Mouse (Mus musculus): ENCODE data around the gene Trpc5. TPM values are rescaled to one million over a fixed set of nuclear protein-coding genes. Genes with fewer than 3 reads are reported as not detected.

Trpc5 gene
- total and polyA plus RNA-seq, 3 experiments, result 0.03 TPM; not detected in 2

- H3K9me3 ChIP-seq (replicated peaks; ENCODE audit: insufficient read depth, low read length), result no peaks in the 10 kb centered on the region
- DNase-seq (ENCODE audit: low read depth, low spot score), result no peak
- no peak overlapping the region for H3K9ac ChIP-seq (ENCODE audit: control insufficient read depth, low read depth, low read length, poor library complexity, severe bottlenecking)
- H3K27me3 ChIP-seq (ENCODE audit: control insufficient read depth in 1 of 2, insufficient read depth in 2 of 2, low read length in 2 of 2), result no peaks in the 10 kb centered on the region; a peak in 1 of 4 replicates
- no peak overlapping the region for H3K27ac ChIP-seq (ENCODE audit: control insufficient read depth, low read depth, low read length)
- H3K4me1 ChIP-seq (ENCODE audit: control insufficient read depth in 1 of 2, insufficient read depth in 2 of 2, low read length in 2 of 2), result no peaks in the 10 kb centered on the region
- no peaks in the 10 kb centered on the region for H3K36me3 ChIP-seq (ENCODE audit: control insufficient read depth in 1 of 2, insufficient read depth in 2 of 2, low read length in 2 of 2)
- no peak for TF ChIP-seq SMC3 (IDR thresholded peaks at IDR 0.05; ENCODE audit: low read depth, low read length)
- no peak for TF ChIP-seq CHD1 (IDR thresholded peaks at IDR 0.05; ENCODE audit: low read depth, low read length)
- no peak for TF ChIP-seq ETS1 (IDR thresholded peaks at IDR 0.05; ENCODE audit: low read depth, low read length)
- no peak for TF ChIP-seq MEF2A (IDR thresholded peaks at IDR 0.05; ENCODE audit: extremely low read depth, insufficient replicate concordance, low read depth, low read length, poor library complexity, severe bottlenecking)
- no peak for TF ChIP-seq E2F4 (IDR thresholded peaks at IDR 0.05; ENCODE audit: borderline replicate concordance, low read depth, low read length)
- TF ChIP-seq BHLHE40 (IDR thresholded peaks at IDR 0.05; ENCODE audit: borderline replicate concordance, low read depth, low read length), result no peak
- no peak for TF ChIP-seq ELF1 (IDR thresholded peaks at IDR 0.05; ENCODE audit: low read depth, low read length)
- TF ChIP-seq RCOR1 (IDR thresholded peaks at IDR 0.05; ENCODE audit: low read depth, low read length), result no peak
- TF ChIP-seq MAZ (IDR thresholded peaks at IDR 0.05; ENCODE audit: low read depth, low read length), result no peak
- no peak for TF ChIP-seq ZMIZ1 (IDR thresholded peaks at IDR 0.05; ENCODE audit: low read depth, low read length)
- TF ChIP-seq TCF12 (IDR thresholded peaks at IDR 0.05; ENCODE audit: low read depth, low read length), result no peak
- no peak for TF ChIP-seq HCFC1 (IDR thresholded peaks at IDR 0.05; ENCODE audit: low read depth, low read length)
- no peak for TF ChIP-seq MYC (IDR thresholded peaks at IDR 0.05; ENCODE audit: low read depth, low read length)
- no peak for TF ChIP-seq CTCF (IDR thresholded peaks at IDR 0.05 in 2 of 3, conservative IDR thresholded peaks at IDR 0.05 in 1 of 3; ENCODE audit: control insufficient read depth in 1 of 3, insufficient read depth in 1 of 3, low read depth in 2 of 3, low read length in 3 of 3, poor library complexity in 1 of 3, severe bottlenecking in 1 of 3)
- no peak for TF ChIP-seq USF1 (IDR thresholded peaks at IDR 0.05; ENCODE audit: low read depth, low read length)
- no peak for TF ChIP-seq POLR2A (IDR thresholded peaks at IDR 0.05; ENCODE audit: control insufficient read depth in 1 of 2, insufficient read depth in 1 of 2, low read depth in 1 of 2, low read length in 2 of 2, poor library complexity in 1 of 2)
- H3K4me3 ChIP-seq (ENCODE audit: control insufficient read depth in 1 of 2, insufficient read depth in 1 of 2, low read depth in 2 of 2, low read length in 2 of 2), result no peak overlapping the region
- H3K79me2 ChIP-seq (ENCODE audit: control insufficient read depth, insufficient read depth, low read length, poor library complexity), result no peaks in the 10 kb centered on the region
These were observed 264.1 kb downstream of the Trpc5 start for GRCm38 (mm10) chrX:144423848-144424247.

GRCm38 (mm10) chrX:144421091-144421490, 266.9 kb downstream of the Trpc5 start:
- Histone ChIP-seq H3K9me3 (replicated peaks; ENCODE audit: insufficient read depth, low read length) (no peaks in the 10 kb centered on the region), H3K4me1 (ENCODE audit: control insufficient read depth in 1 of 2, insufficient read depth in 2 of 2, low read length in 2 of 2) (no peaks in the 10 kb centered on the region), H3K4me3 (ENCODE audit: control insufficient read depth in 1 of 2, insufficient read depth in 1 of 2, low read depth in 2 of 2, low read length in 2 of 2) (no peak overlapping the region), H3K27ac (ENCODE audit: control insufficient read depth, low read depth, low read length) (no peak overlapping the region), H3K36me3 (ENCODE audit: control insufficient read depth in 1 of 2, insufficient read depth in 2 of 2, low read length in 2 of 2) (no peaks in the 10 kb centered on the region), H3K9ac (ENCODE audit: control insufficient read depth, low read depth, low read length, poor library complexity, severe bottlenecking) (no peak overlapping the region), H3K79me2 (ENCODE audit: control insufficient read depth, insufficient read depth, low read length, poor library complexity) (no peaks in the 10 kb centered on the region), H3K27me3 (ENCODE audit: control insufficient read depth in 1 of 2, insufficient read depth in 2 of 2, low read length in 2 of 2) (no peaks in the 10 kb centered on the region; a peak in 1 of 4 replicates)
- no peak for DNase-seq (ENCODE audit: low read depth, low spot score)
- no peak for TF ChIP-seq MYB (IDR thresholded peaks at IDR 0.05; ENCODE audit: low read depth, low read length)
- no peak for TF ChIP-seq ZKSCAN1 (IDR thresholded peaks at IDR 0.05; ENCODE audit: low read depth, low read length)
- no peak for TF ChIP-seq KAT2A (conservative IDR thresholded peaks at IDR 0.05; ENCODE audit: low read depth, low read length)
- no peak for TF ChIP-seq SMC3 (IDR thresholded peaks at IDR 0.05; ENCODE audit: low read depth, low read length)
- TF ChIP-seq USF2 (IDR thresholded peaks at IDR 0.05; ENCODE audit: borderline replicate concordance in 1 of 2, insufficient read depth in 1 of 2, low read depth in 1 of 2, low read length in 2 of 2), result no peak
- no peak for TF ChIP-seq ELF1 (IDR thresholded peaks at IDR 0.05; ENCODE audit: low read depth, low read length)
- TF ChIP-seq POLR2A (IDR thresholded peaks at IDR 0.05; ENCODE audit: control insufficient read depth in 1 of 2, insufficient read depth in 1 of 2, low read depth in 1 of 2, low read length in 2 of 2, poor library complexity in 1 of 2), result no peak
- TF ChIP-seq NELFE (IDR thresholded peaks at IDR 0.05; ENCODE audit: low read depth, low read length), result no peak
- no peak for TF ChIP-seq BHLHE40 (IDR thresholded peaks at IDR 0.05; ENCODE audit: borderline replicate concordance, low read depth, low read length)

Data from MEL (cell line).